Mouse (Mus musculus) ES-E14 (cell line): Measurements from ENCODE around the gene Pdx1.

Experiments
- CHD2 ChIP-seq: IDR thresholded peaks from 2 replicates; pipeline ENCODE4 v1.6.1; 2014; ENCODE audit warnings: mild to moderate bottlenecking, low read depth, low read length, inconsistent platforms
- ZC3H11A ChIP-seq: IDR thresholded peaks from 2 replicates; pipeline ENCODE4 v1.6.1; 2012; ENCODE audit warnings: low read depth, mild to moderate bottlenecking, inconsistent platforms, low read length, borderline replicate concordance
- ZNF384 ChIP-seq: IDR thresholded peaks from 2 replicates; pipeline ENCODE4 v1.6.1; 2012; ENCODE audit warnings: low read depth, low read length, inconsistent platforms

- TF ChIP-seq ZNF384 (no peak), CHD2 (no peak), ZC3H11A (no peak)
These were observed 6.0 kb downstream of the Pdx1 start for GRCm38 (mm10) chr5:147275761-147276160.
